Mouse (Mus musculus) frontal cortex, postnatal 14 days (tissue): ENCODE measurements at regions not wholly inside any gene's neighbourhood (a gene's known extent, or its start where the extent isn't known, plus 50 kb on each side); places are given as distances from the start of the nearest gene placed in this dataset.
"Not testable (repeated sequence)": the region's sequence is repeated elsewhere in the genome, so short reads cannot be mapped to it uniquely, and the experiment has no call there.

ENCODE experiments used
- DNase-seq, 2 experiments: peaks; one replicate each; pipeline ENCODE4 v3.0.0; 2022; ENCODE audit warnings: low spot score in 2 of 2

GRCm38 (mm10) chr9:80961818-80962217 is 496.5 kb upstream of the Impg1 start:
- no peak for DNase-seq

- DNase-seq: peak in 1 of 2 experiments; percentile 10
Measured at GRCm38 (mm10) chr9:80942991-80943390, 477.7 kb upstream of the Impg1 start.

DNA sequence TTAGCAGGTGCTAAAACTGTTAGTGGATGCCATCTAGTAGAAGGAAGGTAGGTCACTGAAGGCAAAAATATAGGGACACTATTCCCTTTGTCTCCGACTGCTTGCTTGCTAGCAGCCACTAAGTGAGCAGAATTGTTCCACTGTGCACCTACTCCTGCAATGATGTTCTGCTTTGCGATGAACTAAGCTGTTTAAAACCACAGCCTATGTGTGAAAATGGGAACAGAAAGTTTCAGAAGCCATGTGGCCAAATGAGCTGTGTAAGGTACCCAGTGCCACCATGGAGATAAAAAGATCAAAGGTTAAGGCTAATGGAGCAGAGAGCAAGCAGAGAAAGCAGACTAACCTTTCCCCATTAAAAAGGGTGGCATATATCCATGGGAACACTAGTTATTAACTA is 476.1 kb upstream of the Impg1 start:
- DNase-seq: no peak

GRCm38 (mm10) chr9:80938238-80938637 is 473.0 kb upstream of the Impg1 start:
- DNase-seq: no peak

DNA sequence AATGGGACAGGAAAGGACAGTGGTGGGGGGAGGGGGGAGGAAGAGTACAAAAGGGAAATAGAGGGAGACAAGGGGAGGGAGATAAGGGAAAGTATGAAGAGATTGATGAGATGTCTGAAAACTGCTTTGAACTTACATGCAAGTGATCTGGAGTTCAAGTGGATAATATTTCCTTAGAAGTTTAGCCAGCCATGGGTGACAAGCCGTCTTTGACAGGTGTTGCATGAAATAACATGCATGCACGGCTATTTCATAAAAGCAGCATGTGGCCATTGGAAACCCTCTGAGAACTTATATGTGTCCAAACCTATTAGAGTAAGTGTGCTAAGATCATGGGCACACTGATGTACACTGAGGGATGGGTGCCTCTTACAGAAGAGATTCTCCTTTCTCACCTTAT is 465.3 kb upstream of the Impg1 start:
- no peak for DNase-seq

GRCm38 (mm10) chr9:80920304-80920703 is 455.0 kb upstream of the Impg1 start:
- DNase-seq: no peak

- DNase-seq: no peak
Measured at GRCm38 (mm10) chr9:80913867-80914266, 448.6 kb upstream of the Impg1 start.

- no peak for DNase-seq
Measured at GRCm38 (mm10) chr9:80912177-80912576, 446.9 kb upstream of the Impg1 start.

DNA sequence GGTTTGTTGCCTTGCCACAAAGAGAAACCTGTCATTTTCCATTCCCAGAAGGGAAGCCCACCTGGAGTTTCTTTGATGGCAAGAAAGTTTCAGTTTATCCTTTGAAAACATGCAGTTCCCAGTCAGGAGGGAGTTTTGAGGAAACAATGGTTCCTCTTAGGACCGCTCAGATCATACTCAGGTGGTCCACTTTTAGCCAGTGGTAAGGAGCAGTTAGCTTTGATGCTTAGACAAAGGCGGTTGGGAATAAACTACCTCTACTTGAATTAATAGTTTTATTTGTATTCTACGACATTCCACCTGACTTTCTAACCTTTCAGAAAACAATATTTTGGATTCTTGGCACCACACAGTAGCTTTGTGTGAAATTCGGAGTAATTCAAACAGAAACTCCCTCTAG is 401.5 kb upstream of the Impg1 start:
- DNase-seq: no peak

GRCm38 (mm10) chr9:80858998-80859397 is 393.7 kb upstream of the Impg1 start:
- no peak for DNase-seq

DNA sequence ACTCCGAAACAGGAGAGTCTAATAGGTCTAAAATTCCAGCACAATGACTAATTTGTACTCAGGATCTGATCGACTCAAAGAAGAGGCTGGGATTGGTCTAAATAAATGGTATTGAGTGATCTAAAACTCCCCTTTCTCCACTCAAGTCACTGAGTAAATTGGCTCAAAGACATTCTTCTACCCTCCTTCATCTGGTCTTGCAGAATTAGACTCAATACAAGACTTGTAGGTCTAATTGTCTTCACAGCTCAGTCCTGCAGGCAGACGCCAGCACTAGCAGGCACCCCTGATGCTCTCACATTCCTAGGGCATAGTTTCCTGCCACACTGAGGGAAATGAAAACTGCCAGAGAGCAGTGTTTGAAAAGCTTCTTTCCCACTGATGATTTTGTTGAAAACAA is 382.9 kb upstream of the Impg1 start:
- no peak for DNase-seq

- no peak for DNase-seq
Measured at GRCm38 (mm10) chr9:80832808-80833207, 367.5 kb upstream of the Impg1 start.

GRCm38 (mm10) chr9:80825346-80825745 is 360.1 kb upstream of the Impg1 start:
- DNase-seq: no peak

DNA sequence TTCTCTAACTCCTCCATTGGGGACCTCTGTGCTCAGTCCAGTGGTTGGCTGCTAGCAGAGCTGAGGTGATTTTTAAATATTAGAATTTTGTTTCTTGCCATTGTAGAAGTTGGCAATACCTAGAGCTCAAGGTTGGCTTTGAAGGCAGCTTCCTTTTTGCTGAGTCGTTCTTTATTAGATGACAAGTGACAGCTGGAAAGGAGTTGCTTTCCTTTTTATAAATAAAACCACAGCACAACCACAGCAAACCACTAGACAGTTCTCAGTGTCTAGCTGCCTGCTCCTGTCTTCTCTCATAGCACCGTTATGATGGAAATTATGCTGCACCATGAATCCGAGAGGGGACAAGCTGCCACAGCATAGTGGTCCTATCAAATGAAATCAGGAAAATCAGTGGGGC is 354.8 kb upstream of the Impg1 start:
- no peak for DNase-seq

- DNase-seq: no peak
Measured at GRCm38 (mm10) chr9:80819070-80819469, 353.8 kb upstream of the Impg1 start.

DNA sequence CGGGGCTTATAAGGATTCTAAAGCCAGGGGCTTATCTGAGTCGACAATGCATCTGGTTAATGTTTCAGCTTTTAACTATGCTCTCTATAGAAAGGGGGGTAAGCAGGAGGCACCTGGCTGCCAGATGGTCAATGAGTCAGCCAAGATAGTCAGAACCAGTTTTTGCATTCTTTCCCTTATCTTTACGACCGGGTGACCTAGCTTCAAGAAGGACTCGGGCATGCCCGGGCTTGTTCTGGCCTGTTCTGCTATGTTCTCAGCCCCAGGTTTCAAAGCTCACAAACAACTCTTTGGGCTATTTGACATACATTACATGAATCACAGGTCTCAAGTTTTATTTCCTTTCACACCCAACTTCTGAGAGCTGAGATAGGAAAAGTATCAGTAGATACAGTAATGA is 348.6 kb upstream of the Impg1 start:
- DNase-seq: not testable (repeated sequence)

DNA sequence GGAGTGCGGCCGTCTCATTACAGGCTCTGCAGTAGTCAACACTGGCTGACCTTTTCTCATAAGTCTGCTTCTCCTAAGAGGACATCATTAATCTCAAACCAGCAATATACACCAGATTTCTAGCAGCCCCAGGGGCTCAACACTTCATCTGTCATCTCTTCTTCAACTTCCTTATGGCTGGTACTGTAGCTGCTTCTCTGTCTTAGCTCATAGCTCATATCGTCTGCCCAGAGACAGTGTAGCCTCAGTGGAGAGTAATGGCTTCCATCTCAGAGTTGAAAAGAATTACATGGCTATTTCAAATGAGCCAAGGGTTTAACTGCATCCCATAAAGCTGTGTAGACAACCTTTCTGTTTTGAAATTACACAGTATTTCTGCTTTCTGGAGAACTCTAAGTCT is 326.2 kb upstream of the Impg1 start:
- DNase-seq: no peak

GRCm38 (mm10) chr9:80774541-80774940 is 309.3 kb upstream of the Impg1 start:
- no peak for DNase-seq

DNA sequence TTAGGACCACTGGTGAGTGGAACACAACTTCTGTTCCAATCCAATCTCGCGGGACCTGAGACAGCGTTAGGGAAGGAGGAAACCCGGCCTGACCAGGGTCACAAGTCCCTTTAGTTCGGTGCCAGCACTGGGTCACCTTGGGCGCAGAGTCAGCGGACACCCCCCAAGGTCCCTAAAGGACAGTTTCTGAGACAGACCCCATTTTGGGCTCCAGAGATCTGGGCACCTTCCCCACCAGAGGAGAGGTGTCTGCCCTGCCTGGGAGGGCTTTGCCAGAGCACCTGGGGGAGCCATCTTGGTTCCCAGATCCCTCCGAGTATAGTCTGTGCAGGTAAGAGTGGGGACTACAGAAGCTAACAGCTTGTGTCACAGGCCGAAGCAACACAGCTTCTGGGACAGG is 270.5 kb upstream of the Impg1 start:
- DNase-seq: not testable (repeated sequence)

DNA sequence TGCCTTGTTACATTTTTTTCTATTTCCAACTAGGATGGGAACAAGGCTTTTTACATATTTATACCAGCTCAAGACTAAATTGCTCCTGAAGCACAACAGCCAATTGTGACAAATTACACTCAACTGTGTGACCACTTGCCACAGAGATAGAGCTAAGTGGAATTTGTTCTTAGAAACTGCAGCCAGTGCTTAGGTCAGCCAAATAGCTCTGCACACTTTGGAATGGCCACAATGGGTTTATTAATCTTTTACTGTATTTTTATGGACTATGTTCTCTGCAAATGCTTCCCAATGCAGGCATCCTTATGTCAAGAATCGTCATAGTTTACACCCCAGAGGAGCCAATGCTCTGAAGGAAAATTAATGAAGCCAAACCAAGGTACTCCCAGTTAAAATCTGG is 267.7 kb upstream of the Impg1 start:
- DNase-seq: no peak

- no peak for DNase-seq
Measured at GRCm38 (mm10) chr9:80723638-80724037, 258.4 kb upstream of the Impg1 start.

GRCm38 (mm10) chr9:80718516-80718915 is 253.2 kb upstream of the Impg1 start:
- DNase-seq: no peak

DNA sequence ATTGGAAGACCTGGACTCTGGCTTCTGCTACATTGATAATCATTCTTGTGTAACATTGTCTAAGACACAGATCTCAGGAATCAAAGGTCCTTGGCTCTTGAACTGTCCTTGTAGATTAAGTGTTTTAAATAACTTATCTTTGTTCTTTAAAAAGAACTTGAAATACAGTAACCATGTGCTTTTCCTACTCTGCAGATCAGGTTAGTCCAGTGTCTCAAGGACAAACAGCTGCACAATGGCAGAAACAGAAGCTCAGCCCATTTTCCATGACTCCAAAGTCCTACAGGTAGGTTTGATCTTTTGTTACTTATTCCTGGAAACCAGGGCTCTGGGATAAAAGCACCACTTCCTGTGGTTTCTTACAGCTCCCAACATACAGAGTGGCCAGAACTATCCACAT is 244.5 kb upstream of the Impg1 start:
- DNase-seq: no peak

GRCm38 (mm10) chr9:80705264-80705663 is 240.0 kb upstream of the Impg1 start:
- no peak for DNase-seq

DNA sequence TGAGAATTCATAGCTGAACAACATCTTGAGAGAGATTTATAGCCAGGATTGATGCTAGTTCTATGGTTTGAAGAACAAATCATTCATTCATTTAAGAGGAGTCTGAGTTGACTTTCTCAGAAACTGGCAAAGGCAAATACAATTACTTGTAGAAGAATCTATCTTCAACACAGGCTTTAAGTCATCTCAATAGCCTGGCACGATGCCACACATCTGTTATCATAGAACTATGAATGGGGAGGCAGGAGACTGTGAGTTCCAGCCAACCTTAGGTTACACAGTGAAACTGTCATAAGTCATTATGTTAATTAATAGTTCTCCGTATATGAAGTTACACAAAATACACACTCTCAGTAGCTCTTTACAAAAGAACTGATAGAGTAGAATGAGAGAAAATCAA is 231.9 kb upstream of the Impg1 start:
- DNase-seq: no peak
